Mouse (Mus musculus): ENCODE measurements at regions not wholly inside any gene's neighbourhood (a gene's known extent, or its start where the extent isn't known, plus 50 kb on each side); places are given as distances from the start of the nearest gene placed in this dataset.

GRCm38 (mm10) chr2:46013771-46014269 lies 896.6 kb upstream of the Zeb2 start:
- no peak overlapping the region for H3K9ac ChIP-seq
- no peaks in the 10 kb centered on the region for H3K4me1 ChIP-seq (replicated peaks)
- H3K9me3 ChIP-seq, result no peaks in the 10 kb centered on the region
- H3K27ac ChIP-seq, result no peak overlapping the region
- no peak overlapping the region for H3K4me2 ChIP-seq (replicated peaks)
- WGBS, result 79% methylated on average over 3 of the region's 3 CpGs
- no peak for ATAC-seq
- H3K27me3 ChIP-seq (replicated peaks), result no peaks in the 10 kb centered on the region
- no peak overlapping the region for H3K4me3 ChIP-seq (replicated peaks)
- H3K36me3 ChIP-seq, result no peaks in the 10 kb centered on the region

DNA sequence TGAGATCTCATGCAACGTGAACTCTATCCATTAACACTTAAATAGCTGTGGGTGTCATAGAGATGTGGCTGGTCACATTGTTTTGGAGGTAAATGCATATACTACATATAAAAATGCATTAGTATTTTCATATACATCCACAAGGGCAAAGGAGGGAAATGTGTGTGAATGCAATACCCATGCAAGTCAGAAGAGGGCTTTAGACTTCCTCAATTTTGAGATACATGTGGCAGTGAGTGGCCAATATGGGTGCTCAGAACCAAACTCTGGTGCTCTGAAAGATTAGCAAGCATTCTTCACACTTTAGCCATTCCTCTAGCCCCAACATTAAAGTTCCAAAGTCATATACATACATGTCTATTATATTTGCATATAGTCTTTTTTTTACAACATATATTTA lies 895.5 kb upstream of the Zeb2 start:
- no peaks in the 10 kb centered on the region for H3K4me1 ChIP-seq (replicated peaks)
- no peak overlapping the region for H3K9ac ChIP-seq
- H3K9me3 ChIP-seq, result no peaks in the 10 kb centered on the region
- 83% methylated on average over 1 of the region's 1 CpGs for WGBS
- H3K36me3 ChIP-seq, result no peaks in the 10 kb centered on the region
- no peak overlapping the region for H3K4me2 ChIP-seq (replicated peaks)
- no peak for ATAC-seq
- H3K27me3 ChIP-seq (replicated peaks), result no peaks in the 10 kb centered on the region
- H3K27ac ChIP-seq, result no peak overlapping the region
- no peak overlapping the region for H3K4me3 ChIP-seq (replicated peaks)

GRCm38 (mm10) chr2:45975157-45975556 lies 858.0 kb upstream of the Zeb2 start:
- no peaks in the 10 kb centered on the region for H3K36me3 ChIP-seq
- no peak overlapping the region for H3K27ac ChIP-seq
- H3K4me1 ChIP-seq (replicated peaks), result no peaks in the 10 kb centered on the region
- ATAC-seq, result no peak
- no peak overlapping the region for H3K4me2 ChIP-seq (replicated peaks)
- no peaks in the 10 kb centered on the region for H3K9me3 ChIP-seq
- no peaks in the 10 kb centered on the region for H3K27me3 ChIP-seq (replicated peaks)
- H3K9ac ChIP-seq, result no peak overlapping the region
- no peak overlapping the region for H3K4me3 ChIP-seq (replicated peaks)

GRCm38 (mm10) chr2:45968635-45969034 lies 851.4 kb upstream of the Zeb2 start:
- Histone ChIP-seq H3K4me2 (replicated peaks) (no peak overlapping the region), H3K9me3 (no peaks in the 10 kb centered on the region), H3K36me3 (no peaks in the 10 kb centered on the region), H3K4me3 (replicated peaks) (no peak overlapping the region), H3K27ac (no peak overlapping the region), H3K4me1 (replicated peaks) (no peaks in the 10 kb centered on the region), H3K27me3 (replicated peaks) (no peaks in the 10 kb centered on the region), H3K9ac (no peak overlapping the region)
- no peak for ATAC-seq
- WGBS, result 89% methylated on average over 5 of the region's 5 CpGs

DNA sequence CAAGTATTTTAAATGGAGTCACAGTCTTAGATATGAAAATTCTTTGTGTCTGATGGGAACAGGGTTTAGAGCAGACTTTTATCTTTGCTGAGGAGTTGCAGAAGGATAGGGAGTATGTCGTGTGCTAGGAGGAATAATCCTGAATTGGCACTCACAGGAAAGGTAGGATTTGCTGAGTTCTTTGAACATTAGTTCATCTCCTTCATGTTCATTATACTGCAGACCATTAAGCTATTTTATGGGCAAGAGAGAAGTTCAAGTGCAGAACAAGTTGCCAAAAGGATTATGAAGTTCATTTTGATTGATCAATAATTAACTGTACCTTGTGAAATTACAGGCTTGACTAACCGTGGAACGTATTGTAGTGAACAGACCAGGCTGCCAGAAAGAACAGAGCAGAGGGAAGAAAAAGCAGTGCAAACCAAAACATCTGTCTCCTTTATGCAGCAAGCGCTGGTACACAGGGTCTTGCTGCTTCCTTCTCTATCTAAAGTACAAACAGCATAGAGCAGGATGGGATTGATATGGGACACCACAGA lies 839.7 kb upstream of the Zeb2 start:
- no peaks in the 10 kb centered on the region for H3K4me1 ChIP-seq (replicated peaks)
- WGBS, result 66% methylated on average over 4 of the region's 4 CpGs
- H3K27ac ChIP-seq, result no peak overlapping the region
- no peaks in the 10 kb centered on the region for H3K36me3 ChIP-seq
- no peak overlapping the region for H3K4me2 ChIP-seq (replicated peaks)
- no peak overlapping the region for H3K4me3 ChIP-seq (replicated peaks)
- H3K9me3 ChIP-seq, result no peaks in the 10 kb centered on the region
- no peak overlapping the region for H3K9ac ChIP-seq
- no peak for ATAC-seq
- H3K27me3 ChIP-seq (replicated peaks), result no peaks in the 10 kb centered on the region

DNA sequence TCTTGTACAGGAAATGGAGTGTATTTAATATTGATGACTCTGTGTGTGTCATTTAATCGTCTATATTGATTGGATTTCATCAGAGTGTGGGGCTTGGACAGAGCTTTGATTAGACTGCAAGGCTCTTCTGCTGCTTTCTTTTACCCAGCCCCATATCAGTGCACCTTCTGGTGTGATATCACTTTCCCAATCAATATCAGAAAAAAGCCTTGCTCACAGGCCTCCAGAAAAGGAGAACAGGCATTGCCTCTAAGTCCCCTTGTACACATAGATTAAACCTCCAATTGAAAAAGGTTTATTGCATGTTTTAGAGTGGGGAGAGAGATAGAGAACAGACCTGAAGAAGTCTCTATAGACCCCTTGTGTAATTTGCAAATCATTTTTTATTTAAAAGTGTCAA lies 831.6 kb upstream of the Zeb2 start:
- ATAC-seq, result no peak
- Histone ChIP-seq H3K27ac (no peak overlapping the region), H3K4me3 (replicated peaks) (no peak overlapping the region), H3K36me3 (no peaks in the 10 kb centered on the region), H3K27me3 (replicated peaks) (no peaks in the 10 kb centered on the region), H3K4me2 (replicated peaks) (no peak overlapping the region), H3K9ac (no peak overlapping the region), H3K9me3 (no peaks in the 10 kb centered on the region), H3K4me1 (replicated peaks) (no peaks in the 10 kb centered on the region)
- 56% methylated on average over 1 of the region's 1 CpGs for WGBS

DNA sequence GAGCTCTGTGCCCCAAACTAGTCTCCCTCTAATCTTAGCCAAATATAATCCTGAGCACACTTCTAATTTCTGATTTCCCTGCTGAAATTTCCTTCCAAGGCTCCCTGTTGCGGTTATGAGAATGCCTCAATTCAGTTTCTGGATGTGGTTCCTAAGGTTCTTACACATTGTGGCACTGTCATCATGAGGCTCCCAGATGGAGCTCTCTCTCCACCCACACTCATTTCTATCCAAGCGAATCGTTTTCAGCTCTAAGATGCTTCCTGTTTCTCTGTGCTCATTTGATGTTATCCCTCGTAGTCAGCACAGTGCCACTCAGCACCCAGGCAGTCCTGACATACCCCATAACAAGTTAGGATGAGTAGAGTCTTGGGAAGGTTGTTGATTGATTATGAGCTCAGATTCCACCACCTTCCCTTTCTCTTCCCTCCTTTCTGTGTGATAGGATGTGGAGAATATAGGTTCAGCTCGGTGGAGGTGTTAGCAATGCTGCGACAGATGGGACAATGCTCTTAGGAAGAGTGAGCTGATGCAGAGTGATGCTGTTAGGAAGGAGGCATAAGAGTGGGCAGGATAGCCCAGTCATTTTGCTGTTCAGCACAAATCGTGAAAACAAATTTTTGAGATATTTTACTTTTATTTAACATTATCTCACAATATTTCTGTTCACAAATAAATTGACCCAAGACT lies 808.7 kb upstream of the Zeb2 start:
- ATAC-seq, result no peak
- Histone ChIP-seq H3K4me1 (replicated peaks) (no peaks in the 10 kb centered on the region), H3K4me3 (replicated peaks) (no peak overlapping the region), H3K4me2 (replicated peaks) (no peak overlapping the region), H3K9me3 (no peaks in the 10 kb centered on the region), H3K9ac (no peak overlapping the region), H3K36me3 (no peaks in the 10 kb centered on the region), H3K27me3 (replicated peaks) (no peaks in the 10 kb centered on the region), H3K27ac (no peak overlapping the region)
- 80% methylated on average over 7 of the region's 7 CpGs for WGBS

DNA sequence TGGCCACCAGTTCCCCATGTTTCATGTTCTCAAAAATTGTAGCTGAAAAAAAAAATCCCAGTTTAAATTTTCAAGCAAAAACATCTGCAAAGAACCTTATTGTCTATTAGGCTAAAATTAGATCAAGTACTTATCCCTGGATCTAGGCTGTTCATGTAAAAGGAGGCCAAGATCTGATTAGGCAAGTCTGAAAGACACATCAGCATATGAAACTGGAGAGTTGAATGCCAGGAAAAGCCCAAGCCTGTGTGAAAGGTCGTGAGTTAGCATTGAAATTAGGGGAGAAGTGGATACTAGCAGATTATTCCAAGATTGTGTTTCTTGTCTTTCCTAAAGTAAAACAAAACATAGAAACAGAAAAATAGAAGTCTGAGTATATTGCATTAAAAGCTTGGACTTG lies 791.7 kb upstream of the Zeb2 start:
- H3K9me3 ChIP-seq, result no peaks in the 10 kb centered on the region
- no peak overlapping the region for H3K4me2 ChIP-seq (replicated peaks)
- H3K27ac ChIP-seq, result no peak overlapping the region
- H3K4me1 ChIP-seq (replicated peaks), result no peaks in the 10 kb centered on the region
- H3K27me3 ChIP-seq (replicated peaks), result no peaks in the 10 kb centered on the region
- no peaks in the 10 kb centered on the region for H3K36me3 ChIP-seq
- H3K9ac ChIP-seq, result no peak overlapping the region
- H3K4me3 ChIP-seq (replicated peaks), result no peak overlapping the region
- WGBS, result 44% methylated on average over 1 of the region's 1 CpGs
- ATAC-seq, result no peak

- Histone ChIP-seq H3K4me3 (replicated peaks) (no peak overlapping the region), H3K4me1 (replicated peaks) (no peaks in the 10 kb centered on the region), H3K27ac (no peak overlapping the region), H3K27me3 (replicated peaks) (no peaks in the 10 kb centered on the region), H3K9me3 (no peaks in the 10 kb centered on the region), H3K4me2 (replicated peaks) (no peak overlapping the region), H3K9ac (no peak overlapping the region), H3K36me3 (no peaks in the 10 kb centered on the region)
- ATAC-seq, result no peak
- 52% methylated on average over 2 of the region's 2 CpGs for WGBS
These were observed 787.5 kb upstream of the Zeb2 start for GRCm38 (mm10) chr2:45904623-45905235.

DNA sequence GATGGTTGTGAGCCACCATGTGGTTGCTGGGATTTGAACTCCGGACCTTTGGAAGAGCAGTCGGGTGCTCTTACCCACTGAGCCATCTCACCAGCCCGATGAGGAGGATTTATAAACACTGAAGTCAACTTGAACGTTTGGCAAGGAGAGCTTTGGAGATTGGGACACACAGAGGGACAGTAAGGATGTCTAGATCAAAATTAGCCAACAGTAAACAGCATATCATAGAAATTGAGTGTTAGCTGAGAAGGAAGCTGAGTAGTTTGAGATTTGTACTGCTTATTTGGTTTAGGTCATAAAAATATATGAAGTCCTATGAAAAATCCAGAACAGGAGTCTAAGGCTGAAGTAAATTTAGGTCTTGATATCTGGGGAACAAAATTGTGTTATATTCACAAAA lies 786.9 kb upstream of the Zeb2 start:
- Histone ChIP-seq H3K27ac (no peak overlapping the region), H3K4me3 (replicated peaks) (no peak overlapping the region)
- ATAC-seq, result no peak

DNA sequence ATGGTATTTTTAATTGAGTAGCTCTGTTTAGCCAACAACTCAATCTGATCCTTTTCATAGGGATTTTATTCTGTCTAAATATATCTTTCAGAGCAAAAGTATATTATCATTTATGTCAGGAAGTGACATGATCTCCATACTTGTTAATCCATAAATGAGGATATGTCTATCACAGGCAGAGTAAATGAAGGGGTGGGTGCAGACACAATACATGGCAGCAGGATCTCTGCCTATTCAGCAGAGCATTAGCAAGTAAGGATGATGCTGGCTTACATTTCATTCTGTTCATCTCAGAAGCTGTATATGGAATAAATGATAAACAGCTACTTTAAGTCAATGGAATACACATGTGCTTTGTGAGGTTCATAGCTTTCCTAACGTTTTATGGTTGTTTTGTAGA lies 786.2 kb upstream of the Zeb2 start:
- Histone ChIP-seq H3K36me3 (no peaks in the 10 kb centered on the region), H3K27me3 (replicated peaks) (no peaks in the 10 kb centered on the region), H3K9ac (no peak overlapping the region), H3K9me3 (no peaks in the 10 kb centered on the region), H3K4me1 (replicated peaks) (no peaks in the 10 kb centered on the region), H3K4me2 (replicated peaks) (no peak overlapping the region), H3K4me3 (replicated peaks) (no peak overlapping the region), H3K27ac (no peak overlapping the region)
- ATAC-seq, result no peak
- 71% methylated on average over 1 of the region's 1 CpGs for WGBS

More for the DNA sequence above, 786.9 kb upstream of the Zeb2 start:
- Histone ChIP-seq H3K4me2 (replicated peaks) (no peak overlapping the region), H3K36me3 (no peaks in the 10 kb centered on the region), H3K27me3 (replicated peaks) (no peaks in the 10 kb centered on the region), H3K9ac (no peak overlapping the region), H3K9me3 (no peaks in the 10 kb centered on the region), H3K4me1 (replicated peaks) (no peaks in the 10 kb centered on the region)
- WGBS, result 68% methylated on average over 4 of the region's 4 CpGs

- Histone ChIP-seq H3K9me3 (no peaks in the 10 kb centered on the region), H3K4me2 (replicated peaks) (no peak overlapping the region), H3K27ac (no peak overlapping the region), H3K4me3 (replicated peaks) (no peak overlapping the region), H3K36me3 (no peaks in the 10 kb centered on the region), H3K4me1 (replicated peaks) (no peaks in the 10 kb centered on the region), H3K27me3 (replicated peaks) (no peaks in the 10 kb centered on the region), H3K9ac (no peak overlapping the region)
- no peak for ATAC-seq
- WGBS, result 90% methylated on average over 4 of the region's 4 CpGs
These were observed 784.7 kb upstream of the Zeb2 start for GRCm38 (mm10) chr2:45901892-45902291.

DNA sequence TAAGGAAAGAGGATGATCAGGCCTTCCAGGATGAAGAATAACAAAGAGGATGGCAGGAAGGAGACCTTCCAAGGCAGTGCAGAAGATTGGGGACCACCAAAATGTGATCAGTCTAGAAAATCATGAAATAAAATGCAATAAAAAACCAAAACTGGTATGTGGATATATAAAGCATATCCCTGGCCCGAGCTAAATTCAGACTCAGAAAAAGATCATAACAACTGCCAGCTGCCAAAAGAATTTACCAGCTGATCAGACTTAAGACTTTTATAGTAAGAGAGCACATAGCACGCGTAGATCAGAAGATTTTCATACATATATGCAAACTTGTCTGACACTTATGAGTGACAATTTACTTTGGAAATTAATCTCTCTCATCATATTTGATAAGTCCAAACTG lies 767.5 kb upstream of the Zeb2 start:
- H3K9ac ChIP-seq, result no peak overlapping the region
- H3K27me3 ChIP-seq (replicated peaks), result no peaks in the 10 kb centered on the region
- no peak for ATAC-seq
- H3K4me2 ChIP-seq (replicated peaks), result no peak overlapping the region
- H3K36me3 ChIP-seq, result no peaks in the 10 kb centered on the region
- no peak overlapping the region for H3K4me3 ChIP-seq (replicated peaks)
- no peaks in the 10 kb centered on the region for H3K4me1 ChIP-seq (replicated peaks)
- WGBS, result 86% methylated on average over 3 of the region's 3 CpGs
- no peaks in the 10 kb centered on the region for H3K9me3 ChIP-seq
- H3K27ac ChIP-seq, result no peak overlapping the region

Data from intestine, embryonic 15.5 days (tissue).